Mouse (Mus musculus) liver, adult 2 months (tissue): ENCODE results near the gene Pla2g2f.

Source experiments
- CTCF ChIP-seq: fragments of 200-500 bp; IDR thresholded peaks from 2 replicates; pipeline ENCODE4 v1.5.1; 2011; ENCODE audit warnings: low read depth, low read length, control low read depth
- POLR2A ChIP-seq: fragments of 200-500 bp; IDR thresholded peaks from 2 replicates; pipeline ENCODE4 v1.6.1; 2011; ENCODE audit warnings: low read length, control low read depth; ENCODE audit not compliant: insufficient read depth; ENCODE audit errors: extremely low read depth

DNA sequence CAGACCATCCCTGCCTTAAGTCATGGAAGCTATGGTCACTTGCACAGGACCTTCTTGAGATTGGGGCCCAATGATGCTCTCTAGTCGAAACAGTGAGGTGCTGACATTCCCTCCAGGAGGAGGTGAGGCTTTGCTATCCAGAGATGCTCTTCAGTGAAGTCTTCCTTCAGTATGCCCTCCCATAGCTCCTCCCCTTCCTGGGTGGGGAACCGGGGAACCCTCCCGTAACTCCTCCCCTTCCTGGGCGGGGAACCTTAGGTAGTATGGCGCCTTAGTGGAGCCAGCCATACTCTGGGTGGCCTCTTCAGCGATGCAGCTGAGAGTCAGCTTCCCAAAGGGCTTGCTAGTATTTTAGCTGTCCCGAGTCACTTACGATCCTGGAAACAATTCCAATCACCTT, 50.8 kb downstream of the Pla2g2f start:
- TF ChIP-seq CTCF = no peak
- no peak for TF ChIP-seq POLR2A
